Mouse (Mus musculus): ENCODE measurements around the gene Ccser1. TPM values are rescaled to one million over a fixed set of nuclear protein-coding genes. Genes with fewer than 3 reads are reported as not detected.

Ccser1 gene
- polyA plus RNA-seq, 1 experiment from 2014 or later: 2.2 TPM

- Histone ChIP-seq H3K36me3 (no peaks in the 10 kb centered on the region), H3K4me3 (no peak overlapping the region), H3K27me3 (replicated peaks) (no peaks in the 10 kb centered on the region), H3K9ac (no peak overlapping the region), H3K27ac (ENCODE audit: poor library complexity, severe bottlenecking) (no peak overlapping the region), H3K4me2 (no peak overlapping the region), H3K4me1 (replicated peaks) (no peaks in the 10 kb centered on the region; the same call in 1 of the 2 replicates), H3K9me3 (replicated peaks) (no peaks in the 10 kb centered on the region)
- 79% methylated on average over 4 of the region's 4 CpGs for WGBS
- ATAC-seq (ENCODE audit: insufficient number of reproducible peaks, low FRiP score): no peak
Measured at GRCm38 (mm10) chr6:61300441-61300840, 120.3 kb downstream of the Ccser1 start.

- no peak overlapping the region for H3K9ac ChIP-seq
- WGBS: 70% methylated on average over 7 of the region's 7 CpGs
- H3K27me3 ChIP-seq (replicated peaks): no peaks in the 10 kb centered on the region
- no peaks in the 10 kb centered on the region for H3K36me3 ChIP-seq
- H3K4me1 ChIP-seq (replicated peaks): no peaks in the 10 kb centered on the region
- no peak overlapping the region for H3K4me3 ChIP-seq
- no peak for ATAC-seq (ENCODE audit: insufficient number of reproducible peaks, low FRiP score)
- no peaks in the 10 kb centered on the region for H3K9me3 ChIP-seq (replicated peaks)
- no peak overlapping the region for H3K4me2 ChIP-seq
- H3K27ac ChIP-seq (ENCODE audit: poor library complexity, severe bottlenecking): no peak overlapping the region
Measured at GRCm38 (mm10) chr6:61300975-61301374, 120.9 kb downstream of the Ccser1 start.

GRCm38 (mm10) chr6:61301631-61302030, 121.5 kb downstream of the Ccser1 start:
- no peak for ATAC-seq (ENCODE audit: insufficient number of reproducible peaks, low FRiP score)
- no peaks in the 10 kb centered on the region for H3K9me3 ChIP-seq (replicated peaks)
- WGBS: 28% methylated on average over 2 of the region's 2 CpGs
- H3K4me2 ChIP-seq: no peak overlapping the region
- no peak overlapping the region for H3K4me3 ChIP-seq
- no peak overlapping the region for H3K27ac ChIP-seq (ENCODE audit: poor library complexity, severe bottlenecking)
- H3K27me3 ChIP-seq (replicated peaks): no peaks in the 10 kb centered on the region
- no peaks in the 10 kb centered on the region for H3K36me3 ChIP-seq
- H3K9ac ChIP-seq: no peak overlapping the region
- H3K4me1 ChIP-seq (replicated peaks): no peaks in the 10 kb centered on the region

GRCm38 (mm10) chr6:61311324-61312091, 131.4 kb downstream of the Ccser1 start:
- H3K4me3 ChIP-seq: no peak overlapping the region
- no peaks in the 10 kb centered on the region for H3K27me3 ChIP-seq (replicated peaks)
- no peak overlapping the region for H3K27ac ChIP-seq (ENCODE audit: poor library complexity, severe bottlenecking)
- H3K9me3 ChIP-seq (replicated peaks): peaks cover 5% of the 10 kb centered on the region
- no peak overlapping the region for H3K4me2 ChIP-seq
- no peaks in the 10 kb centered on the region for H3K4me1 ChIP-seq (replicated peaks)
- H3K36me3 ChIP-seq: no peaks in the 10 kb centered on the region
- no peak for ATAC-seq (ENCODE audit: insufficient number of reproducible peaks, low FRiP score)
- H3K9ac ChIP-seq: no peak overlapping the region
- 74% methylated on average over 18 of the region's 18 CpGs for WGBS

- H3K4me2 ChIP-seq: no peak overlapping the region
- no peaks in the 10 kb centered on the region for H3K4me1 ChIP-seq (replicated peaks)
- peaks cover 5% of the 10 kb centered on the region for H3K9me3 ChIP-seq (replicated peaks)
- 26% methylated on average over 6 of the region's 6 CpGs for WGBS
- no peak overlapping the region for H3K27ac ChIP-seq (ENCODE audit: poor library complexity, severe bottlenecking)
- no peak overlapping the region for H3K9ac ChIP-seq
- no peak for ATAC-seq (ENCODE audit: insufficient number of reproducible peaks, low FRiP score)
- H3K4me3 ChIP-seq: no peak overlapping the region
- no peaks in the 10 kb centered on the region for H3K36me3 ChIP-seq
- H3K27me3 ChIP-seq (replicated peaks): no peaks in the 10 kb centered on the region
Measured at GRCm38 (mm10) chr6:61315884-61316601, 135.9 kb downstream of the Ccser1 start.

GRCm38 (mm10) chr6:61320842-61321241, 140.7 kb downstream of the Ccser1 start:
- whole genome bisulfite sequencing: 83% methylated on average over 4 of the region's 4 CpGs
- Histone ChIP-seq H3K27me3 (replicated peaks) (0 out of 2 replicates have a peak, but pooled peaks cover 2% of the 10 kb centered on the region), H3K4me2 (no peak overlapping the region), H3K27ac (ENCODE audit: poor library complexity, severe bottlenecking) (no peak overlapping the region), H3K9me3 (replicated peaks) (no peaks in the 10 kb centered on the region), H3K4me3 (no peak overlapping the region), H3K4me1 (replicated peaks) (no peaks in the 10 kb centered on the region), H3K9ac (no peak overlapping the region), H3K36me3 (no peaks in the 10 kb centered on the region)
- no peak for ATAC-seq (ENCODE audit: insufficient number of reproducible peaks, low FRiP score)

- Histone ChIP-seq H3K36me3 (no peaks in the 10 kb centered on the region), H3K4me3 (no peak overlapping the region), H3K4me2 (no peak overlapping the region), H3K27ac (ENCODE audit: poor library complexity, severe bottlenecking) (no peak overlapping the region), H3K27me3 (replicated peaks) (0 out of 2 replicates have a peak, but pooled peaks cover 5% of the 10 kb centered on the region), H3K9me3 (replicated peaks) (no peaks in the 10 kb centered on the region), H3K9ac (no peak overlapping the region), H3K4me1 (replicated peaks) (no peaks in the 10 kb centered on the region)
- WGBS: 85% methylated on average over 6 of the region's 6 CpGs
- ATAC-seq (ENCODE audit: insufficient number of reproducible peaks, low FRiP score): no peak
Measured at GRCm38 (mm10) chr6:61322328-61322727, 142.2 kb downstream of the Ccser1 start.

GRCm38 (mm10) chr6:61326131-61326530, 146.0 kb downstream of the Ccser1 start:
- 86% methylated on average over 2 of the region's 2 CpGs for WGBS

GRCm38 (mm10) chr6:61328981-61329380, 148.9 kb downstream of the Ccser1 start:
- no peak overlapping the region for H3K27ac ChIP-seq (ENCODE audit: poor library complexity, severe bottlenecking)
- no peak overlapping the region for H3K4me3 ChIP-seq
- ATAC-seq (ENCODE audit: insufficient number of reproducible peaks, low FRiP score): no peak
- H3K36me3 ChIP-seq: no peaks in the 10 kb centered on the region
- no peaks in the 10 kb centered on the region for H3K9me3 ChIP-seq (replicated peaks)
- no peak overlapping the region for H3K9ac ChIP-seq
- H3K4me2 ChIP-seq: no peak overlapping the region
- 0 out of 2 replicates have a peak, but pooled peaks cover 5% of the 10 kb centered on the region for H3K27me3 ChIP-seq (replicated peaks)
- H3K4me1 ChIP-seq (replicated peaks): no peaks in the 10 kb centered on the region

More at GRCm38 (mm10) chr6:61326131-61326530, 146.0 kb downstream of the Ccser1 start:
- H3K27me3 ChIP-seq (replicated peaks): 0 out of 2 replicates have a peak, but pooled peaks cover 5% of the 10 kb centered on the region
- no peak overlapping the region for H3K27ac ChIP-seq (ENCODE audit: poor library complexity, severe bottlenecking)
- ATAC-seq (ENCODE audit: insufficient number of reproducible peaks, low FRiP score): no peak
- H3K4me1 ChIP-seq (replicated peaks): no peaks in the 10 kb centered on the region
- no peak overlapping the region for H3K9ac ChIP-seq
- H3K9me3 ChIP-seq (replicated peaks): no peaks in the 10 kb centered on the region
- no peak overlapping the region for H3K4me3 ChIP-seq
- no peak overlapping the region for H3K4me2 ChIP-seq
- H3K36me3 ChIP-seq: no peaks in the 10 kb centered on the region

- H3K9me3 ChIP-seq (replicated peaks): no peaks in the 10 kb centered on the region
- no peak overlapping the region for H3K4me3 ChIP-seq
- no peak for ATAC-seq (ENCODE audit: insufficient number of reproducible peaks, low FRiP score)
- H3K9ac ChIP-seq: no peak overlapping the region
- 70% methylated on average over 15 of the region's 15 CpGs for WGBS
- 0 out of 2 replicates have a peak, but pooled peaks cover 5% of the 10 kb centered on the region for H3K27me3 ChIP-seq (replicated peaks)
- no peak overlapping the region for H3K4me2 ChIP-seq
- H3K27ac ChIP-seq (ENCODE audit: poor library complexity, severe bottlenecking): no peak overlapping the region
- H3K36me3 ChIP-seq: no peaks in the 10 kb centered on the region
- H3K4me1 ChIP-seq (replicated peaks): no peaks in the 10 kb centered on the region
Measured at GRCm38 (mm10) chr6:61329593-61330540, 149.7 kb downstream of the Ccser1 start.

- Histone ChIP-seq H3K36me3 (no peaks in the 10 kb centered on the region), H3K27ac (ENCODE audit: poor library complexity, severe bottlenecking) (no peak overlapping the region), H3K4me1 (replicated peaks) (no peaks in the 10 kb centered on the region), H3K9ac (no peak overlapping the region), H3K4me3 (no peak overlapping the region), H3K9me3 (replicated peaks) (no peaks in the 10 kb centered on the region), H3K27me3 (replicated peaks) (no peaks in the 10 kb centered on the region), H3K4me2 (no peak overlapping the region)
- 90% methylated on average over 1 of the region's 1 CpGs for WGBS
- ATAC-seq (ENCODE audit: insufficient number of reproducible peaks, low FRiP score): no peak
Measured at GRCm38 (mm10) chr6:61334466-61334865, 154.3 kb downstream of the Ccser1 start.

All from heart, embryonic 12.5 days (tissue).